Mouse (Mus musculus) cortical plate, adult 2 months (tissue): Measurements from ENCODE around the gene Igf2r.

Source experiments
- CTCF ChIP-seq: fragments of 200-500 bp; IDR thresholded peaks from 2 replicates; pipeline ENCODE4 v1.5.1; 2011; ENCODE audit warnings: mild to moderate bottlenecking, control low read depth, low read length; ENCODE audit not compliant: insufficient read depth; ENCODE audit errors: extremely low read depth
- POLR2A ChIP-seq: fragments of 200-500 bp; IDR thresholded peaks from 2 replicates; pipeline ENCODE4 v1.6.1; 2011; ENCODE audit warnings: mild to moderate bottlenecking, low read length, control low read depth; ENCODE audit not compliant: insufficient read depth; ENCODE audit errors: extremely low read depth

GRCm38 (mm10) chr17:12710976-12711375 is 58.5 kb downstream of the Igf2r start:
- TF ChIP-seq CTCF (no peak), POLR2A (no peak)
